Mouse (Mus musculus): ENCODE results near the gene Sh3kbp1.

DNA sequence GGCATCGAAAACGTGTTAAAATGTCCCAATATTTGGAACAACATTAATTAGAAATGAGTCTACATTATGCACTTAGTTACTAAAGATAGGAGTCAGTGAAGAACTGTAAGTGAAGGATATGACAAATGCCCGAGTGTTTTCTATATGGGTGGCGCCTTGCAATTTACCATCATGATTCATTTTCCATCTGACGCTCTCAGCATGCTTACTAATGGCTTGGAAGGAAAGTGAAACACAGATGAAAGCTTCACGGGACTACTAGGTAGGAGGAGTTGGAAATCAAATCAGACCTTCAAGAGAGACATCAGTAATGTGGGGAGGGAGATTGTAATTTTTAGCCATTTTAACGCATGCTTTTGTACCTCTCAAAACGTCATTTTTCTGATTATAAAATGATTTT, 223.7 kb downstream of the Sh3kbp1 start:
- TF ChIP-seq POLR2A (IDR thresholded peaks at IDR 0.05; ENCODE audit: low read depth, low read length) (no peak), CTCF (IDR thresholded peaks at IDR 0.05; ENCODE audit: borderline replicate concordance, insufficient read depth, low read length) (no peak)

Data from embryonic fibroblast, embryonic 13.5 days (primary cell).